Mouse (Mus musculus): ENCODE data around the gene Tmub1. TPM values are rescaled to one million over a fixed set of nuclear protein-coding genes. Genes with fewer than 3 reads are reported as not detected.

The Tmub1 gene
- total RNA-seq, 4 experiments from 2014 or later = 18.4 to 19.9 (median 19.3) TPM

Other genes starting within 250 kb of the Tmub1 start
- gene Kcnh2, start 96.2 kb downstream of the Tmub1 start, total RNA-seq (2022) = 1 to 10 TPM in 2 of 4 experiments, under 1 TPM in 2; 0.54 to 1.8 (median 1.2) TPM
- 1 to 10 TPM; 3.2 to 5.8 (median 4.0) TPM for gene Nos3, start 83.0 kb downstream of the Tmub1 start, total RNA-seq (2022)
- under 1 TPM in 1 of 4 experiments, not detected in 3; 0.22 TPM for gene Atg9b, start 55.7 kb downstream of the Tmub1 start, total RNA-seq (2022)
- gene Abcb8, start 54.2 kb downstream of the Tmub1 start, total RNA-seq (2022) = 10 to 100 TPM; 34.7 to 40.0 (median 38.8) TPM
- under 1 TPM in 1 of 4 experiments, not detected in 3; 0.34 TPM for gene Asic3, start 34.5 kb downstream of the Tmub1 start, total RNA-seq (2022)
- 10 to 100 TPM in 3 of 4 experiments, 1 to 10 TPM in 1; 9.3 to 12.6 (median 10.7) TPM for gene Cdk5, start 24.3 kb downstream of the Tmub1 start, total RNA-seq (2022)
- 10 to 100 TPM; 10.7 to 14.5 (median 12.6) TPM for gene Slc4a2, start 24.0 kb downstream of the Tmub1 start, total RNA-seq (2022)
- 100 to 1,000 TPM; 188 to 243 (median 221) TPM for gene Fastk, start 2.6 kb downstream of the Tmub1 start, total RNA-seq (2022)
- gene Agap3, start 4.3 kb upstream of the Tmub1 start, total RNA-seq (2022) = 10 to 100 TPM; 79.7 to 89.0 (median 83.6) TPM
- gene Gbx1, start 79.3 kb upstream of the Tmub1 start, total RNA-seq (2022) = not detected
- 100 to 1,000 TPM; 101 to 130 (median 119) TPM for gene Asb10, start 93.1 kb upstream of the Tmub1 start, total RNA-seq (2022)
- gene 4931409K22Rik, start 109.0 kb upstream of the Tmub1 start, total RNA-seq (2022) = not detected
- 100 to 1,000 TPM; 114 to 132 (median 122) TPM for gene Abcf2, start 129.6 kb upstream of the Tmub1 start, total RNA-seq (2022)
- gene Chpf2, start 138.9 kb upstream of the Tmub1 start, total RNA-seq (2022) = 10 to 100 TPM in 3 of 4 experiments, 1 to 10 TPM in 1; 8.5 to 14.5 (median 12.4) TPM
- gene Smarcd3, start 176.6 kb upstream of the Tmub1 start, total RNA-seq (2022) = 100 to 1,000 TPM; 207 to 267 (median 221) TPM
- 10 to 100 TPM; 30.6 to 36.8 (median 34.1) TPM for gene Nub1, start 237.7 kb upstream of the Tmub1 start, total RNA-seq (2022)

Measured in gastrocnemius, adult 8-10 months (tissue).